Mouse (Mus musculus): ENCODE measurements around the gene Sox14.
A peak's percentile ranks its signal among the peaks of the same experiment; 100 is the strongest.

Gene Sox14

GRCm38 (mm10) chr9:99875618-99876372 lies at the start of gene Sox14:
Gene Sox14 (minus strand): TSS chr9:99876170.
- peak; percentile 33 to 40 for DNase-seq

DNA sequence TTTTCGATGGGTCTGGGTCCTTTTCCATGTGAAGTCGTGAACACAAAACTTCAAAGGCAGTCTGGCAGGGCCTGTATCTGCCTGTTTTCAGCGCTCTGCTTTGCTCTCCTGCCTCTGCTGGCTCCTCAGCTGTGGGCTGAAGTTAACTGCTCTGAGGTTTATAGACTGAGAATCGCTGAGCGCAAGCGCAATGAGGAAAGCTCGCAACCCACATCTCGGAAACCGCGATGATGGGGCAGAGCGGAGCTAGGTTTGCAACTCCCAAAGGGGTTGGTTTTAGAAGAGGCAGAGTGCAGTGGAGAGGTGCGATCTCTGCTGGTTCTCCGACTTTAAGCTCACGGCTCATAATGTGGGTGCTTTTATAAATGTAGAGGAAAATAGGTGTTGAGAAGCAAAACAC lies 3.3 kb upstream of the Sox14 start:
- no peak for DNase-seq

- DNase-seq: no peak
Observed at GRCm38 (mm10) chr9:99878588-99878987, 2.6 kb upstream of the Sox14 start.

GRCm38 (mm10) chr9:99877056-99877546 lies 1.1 kb upstream of the Sox14 start:
- peak in 1 of 2 experiments; percentile 15 for DNase-seq

GRCm38 (mm10) chr9:99876373-99877055 lies 544 bp upstream of the Sox14 start:
- peak in 1 of 2 experiments; percentile 11 for DNase-seq

- peak in 1 of 2 experiments; percentile 20 for DNase-seq
Observed at GRCm38 (mm10) chr9:99874735-99875617, 994 bp downstream of the Sox14 start.

DNA sequence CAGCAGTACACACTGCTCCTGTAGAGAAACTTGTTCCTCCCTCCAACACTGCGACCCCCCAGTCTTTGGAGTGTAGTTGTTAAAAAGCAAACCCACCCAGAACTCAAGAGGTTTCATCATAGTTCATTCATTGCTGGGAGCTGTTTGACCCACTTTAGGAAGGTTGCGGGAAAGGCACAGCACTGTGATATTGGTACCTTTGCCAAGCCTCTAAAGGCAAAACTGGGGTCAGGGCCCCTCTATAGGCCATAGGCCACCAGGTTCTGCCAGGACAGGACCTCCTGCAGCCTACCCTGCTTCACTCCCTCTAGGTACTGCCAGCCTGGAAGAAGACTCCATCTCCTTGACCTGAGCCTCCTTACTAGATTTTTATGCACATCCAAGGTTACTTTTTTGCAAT lies 2.2 kb downstream of the Sox14 start:
- DNase-seq: peak in 1 of 2 experiments; percentile 22

DNA sequence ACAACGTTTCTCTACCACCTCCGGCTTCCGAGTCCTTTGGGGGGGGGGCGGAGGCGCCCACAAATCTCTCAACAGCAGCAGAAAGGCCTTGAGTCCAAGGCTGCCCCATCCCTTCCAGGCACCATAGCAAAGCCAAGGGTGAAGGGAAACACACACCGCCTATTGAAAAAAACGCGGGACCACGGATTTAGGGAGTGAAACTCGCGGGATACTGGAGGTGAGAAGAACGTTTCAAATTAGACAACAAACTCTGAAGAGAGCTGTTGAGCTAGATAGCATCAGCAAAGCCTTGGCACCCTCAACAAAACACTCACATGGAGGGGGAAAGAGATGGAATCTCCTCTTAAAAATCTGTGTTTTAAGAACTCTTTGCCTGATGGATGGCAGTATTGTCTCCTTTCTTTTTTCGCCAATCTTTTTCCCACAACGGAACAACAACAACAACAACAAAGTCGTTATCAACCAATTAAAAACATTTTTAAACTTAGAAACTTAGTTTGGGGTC lies 2.8 kb downstream of the Sox14 start:
- DNase-seq: peak in 1 of 2 experiments; percentile 21

GRCm38 (mm10) chr9:99872204-99873115 lies 3.5 kb downstream of the Sox14 start:
- DNase-seq: peak in 1 of 2 experiments; percentile 31

GRCm38 (mm10) chr9:99871556-99872203 lies 4.3 kb downstream of the Sox14 start:
- DNase-seq: peak in 1 of 2 experiments; percentile 31

DNA sequence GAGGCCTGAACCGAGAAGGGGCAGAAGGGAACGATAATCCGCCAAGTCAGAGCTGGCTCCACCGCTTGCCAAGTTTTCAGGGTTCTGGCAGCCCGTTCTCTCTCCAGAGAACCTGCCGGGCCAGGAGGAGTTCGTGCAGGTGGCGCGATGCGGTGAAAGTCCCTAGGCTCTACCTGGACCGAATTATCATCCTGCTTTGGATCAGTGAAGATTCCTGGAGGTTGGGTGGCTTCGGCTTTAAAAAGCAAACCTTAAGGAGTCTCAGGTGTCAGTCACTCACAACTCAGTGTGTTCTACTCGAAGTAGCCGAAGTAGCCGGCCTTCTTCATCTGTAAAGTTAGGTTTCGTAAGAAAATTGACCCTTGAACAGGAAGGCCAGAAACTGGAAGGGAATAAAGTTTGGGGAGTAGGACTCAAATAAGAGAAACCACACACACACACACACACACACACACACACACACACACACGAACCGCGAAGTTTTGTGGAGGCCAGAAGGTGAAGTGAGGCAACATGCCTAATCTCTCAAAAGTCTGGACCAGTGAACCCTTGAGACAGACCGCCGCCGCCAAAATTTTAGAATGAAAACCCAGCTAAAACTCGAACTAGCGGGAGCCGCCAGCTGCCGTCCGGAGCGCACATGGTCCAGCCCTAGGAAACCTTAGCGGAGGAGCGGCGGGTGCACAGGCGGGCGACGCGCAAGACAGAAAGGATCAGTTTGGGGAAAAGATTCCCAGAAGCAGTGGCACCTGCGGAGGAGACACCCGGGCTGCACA lies 5.0 kb downstream of the Sox14 start:
- DNase-seq: peak; percentile 67 to 70

DNA sequence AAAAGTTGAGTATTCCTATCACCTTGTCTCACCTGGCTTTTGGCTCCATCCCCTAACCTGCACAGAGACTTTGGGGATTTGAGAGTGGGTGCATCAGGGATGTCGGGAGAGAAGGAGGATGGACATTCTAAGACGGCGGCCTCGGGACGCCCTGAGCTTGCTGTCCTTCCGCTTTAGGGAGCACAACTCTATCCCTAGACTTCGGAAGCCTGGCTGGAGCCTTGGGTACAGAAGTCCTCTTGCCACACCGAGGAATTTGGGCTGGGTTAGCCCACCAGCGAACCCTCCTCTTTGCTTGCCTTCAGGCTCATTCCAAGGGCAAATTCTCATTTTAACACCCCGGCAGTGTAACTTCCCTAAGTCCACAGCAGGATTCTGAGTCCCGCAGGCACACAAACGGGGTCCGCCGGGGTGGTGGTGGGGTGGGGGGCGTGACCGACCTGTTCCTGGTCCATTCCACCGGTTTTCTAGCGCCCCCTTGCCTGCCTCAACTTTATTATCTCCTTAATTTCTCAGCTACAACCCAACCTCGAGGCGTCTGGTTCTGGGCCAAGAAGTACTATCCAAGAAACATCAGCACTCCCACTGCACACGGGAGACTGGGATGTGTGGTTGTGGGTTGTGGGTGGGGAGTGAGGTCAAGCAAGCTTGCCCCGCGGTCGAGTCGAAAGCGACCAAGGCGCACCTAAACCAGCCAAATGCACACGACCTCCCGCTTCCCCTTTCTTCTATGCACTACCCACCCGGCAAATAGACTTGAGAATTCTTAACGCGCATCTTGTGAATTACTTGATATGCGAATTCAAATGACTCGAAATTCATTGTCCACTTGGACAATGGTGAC lies 5.8 kb downstream of the Sox14 start:
- peak; percentile 26 to 36 for DNase-seq

DNA sequence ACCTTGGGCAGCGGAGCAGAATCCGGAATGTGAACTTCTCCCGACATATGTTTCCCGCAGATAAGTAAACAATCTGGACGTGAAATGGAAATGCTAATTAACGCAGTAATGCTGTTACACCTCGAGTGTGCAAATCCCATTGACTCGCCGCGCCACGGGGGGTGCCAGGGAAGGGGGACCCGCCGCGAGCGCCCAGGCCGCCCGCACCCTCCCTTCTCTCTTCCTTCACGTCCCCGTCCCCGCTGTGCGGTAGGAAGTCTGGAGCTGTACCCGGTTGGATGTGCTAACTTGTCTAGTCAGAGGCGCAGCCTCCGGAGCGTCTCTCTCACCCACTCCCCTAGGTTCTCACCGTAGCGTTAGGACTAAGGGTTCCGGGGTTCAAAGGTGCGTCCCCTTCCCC lies 6.7 kb downstream of the Sox14 start:
- peak; percentile 34 to 40 for DNase-seq

DNA sequence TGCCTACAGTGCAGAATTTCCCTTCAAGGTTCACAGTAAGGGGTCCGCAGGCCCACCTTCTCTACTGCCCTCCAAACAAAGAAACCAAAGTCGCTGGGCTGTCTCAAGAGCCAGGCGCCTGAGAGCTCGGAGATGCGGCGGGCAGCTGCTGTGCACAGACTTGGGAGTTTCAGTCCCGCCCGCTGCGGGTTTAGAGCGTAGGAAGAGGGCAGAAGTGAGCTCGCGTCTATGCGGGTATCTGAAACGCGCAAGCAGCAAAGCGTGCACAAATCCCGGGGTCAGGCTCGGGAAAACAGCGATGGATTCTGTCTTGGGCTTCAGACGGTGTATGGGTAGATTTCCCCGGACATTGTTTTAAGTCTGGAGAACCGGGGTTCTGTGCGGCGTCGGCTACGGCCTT lies 7.4 kb downstream of the Sox14 start:
- DNase-seq: peak; percentile 45 to 54

DNA sequence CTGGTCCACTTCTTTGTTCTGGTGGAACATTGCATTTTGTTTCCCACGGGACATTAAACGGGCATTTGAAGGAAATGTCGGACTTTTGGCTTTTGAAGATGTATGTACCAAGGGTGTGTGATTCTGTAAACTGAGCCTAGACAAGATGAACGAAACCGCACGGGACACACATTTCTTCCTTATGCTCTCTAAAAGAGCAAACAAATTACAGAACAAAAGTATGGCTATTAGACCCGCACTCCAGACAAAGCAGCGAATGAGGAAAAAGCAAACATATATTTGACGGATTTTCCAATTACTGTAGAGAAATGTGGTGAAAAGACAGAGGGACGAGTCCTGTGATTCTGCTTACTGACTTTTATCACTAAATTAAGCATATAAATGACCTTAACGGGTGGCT lies 7.9 kb downstream of the Sox14 start:
- DNase-seq: peak in 1 of 2 experiments; percentile 27

GRCm38 (mm10) chr9:99862936-99863335 lies 13.0 kb downstream of the Sox14 start:
- DNase-seq: peak in 1 of 2 experiments; percentile 16

- no peak for DNase-seq
Observed at GRCm38 (mm10) chr9:99854486-99854885, 21.5 kb downstream of the Sox14 start.

DNA sequence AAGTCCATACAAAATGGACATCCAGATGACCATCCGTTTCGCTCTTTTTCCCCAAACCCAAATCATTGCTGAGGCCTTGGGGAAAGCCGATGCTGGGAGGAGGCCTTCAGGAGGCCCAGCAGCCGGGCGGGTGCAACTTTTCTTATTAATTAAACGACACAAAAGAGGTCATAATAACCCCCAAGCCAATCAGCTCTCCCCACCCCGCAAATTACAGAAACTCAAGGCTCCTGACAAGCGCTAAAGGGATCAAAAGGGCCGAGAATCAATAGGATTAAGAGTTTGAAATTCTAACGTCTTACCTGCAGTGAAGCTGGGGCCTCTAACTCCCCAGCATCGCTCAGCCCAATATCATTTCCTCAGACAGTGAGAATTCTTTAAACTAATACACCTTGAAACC lies 22.6 kb downstream of the Sox14 start:
- DNase-seq: no peak

- DNase-seq: peak; percentile 21 to 36
Observed at GRCm38 (mm10) chr9:99850354-99850753, 25.6 kb downstream of the Sox14 start.
